Mouse (Mus musculus) kidney, postnatal 4 days (tissue): ENCODE results near the gene Clrn1.

Source experiments
- DNase-seq, 2 experiments: peaks; one replicate each; pipeline ENCODE4 v3.0.0; 2021; ENCODE audit warnings: mixed read lengths in 2 of 2

Clrn1 gene

DNA sequence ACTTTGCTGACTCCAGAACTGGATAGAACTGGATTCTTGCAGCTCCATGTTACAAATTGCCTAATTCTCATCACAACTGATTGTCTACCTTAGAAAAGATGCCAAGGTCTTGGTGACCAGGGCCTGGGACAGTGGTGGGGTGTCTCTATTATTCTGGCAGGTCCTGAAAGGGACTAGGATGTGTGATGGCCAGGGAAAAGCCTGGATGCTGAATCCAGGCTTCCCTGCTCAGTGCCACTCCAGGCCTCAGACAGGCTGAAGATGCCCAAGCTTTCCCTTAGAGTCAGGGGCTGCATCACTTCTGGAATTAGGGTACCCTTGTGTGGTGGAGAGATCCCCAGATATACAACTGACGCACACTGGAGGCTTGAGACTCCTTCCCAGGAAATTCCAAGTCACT is 55.2 kb downstream of the Clrn1 start:
- no peak for DNase-seq

DNA sequence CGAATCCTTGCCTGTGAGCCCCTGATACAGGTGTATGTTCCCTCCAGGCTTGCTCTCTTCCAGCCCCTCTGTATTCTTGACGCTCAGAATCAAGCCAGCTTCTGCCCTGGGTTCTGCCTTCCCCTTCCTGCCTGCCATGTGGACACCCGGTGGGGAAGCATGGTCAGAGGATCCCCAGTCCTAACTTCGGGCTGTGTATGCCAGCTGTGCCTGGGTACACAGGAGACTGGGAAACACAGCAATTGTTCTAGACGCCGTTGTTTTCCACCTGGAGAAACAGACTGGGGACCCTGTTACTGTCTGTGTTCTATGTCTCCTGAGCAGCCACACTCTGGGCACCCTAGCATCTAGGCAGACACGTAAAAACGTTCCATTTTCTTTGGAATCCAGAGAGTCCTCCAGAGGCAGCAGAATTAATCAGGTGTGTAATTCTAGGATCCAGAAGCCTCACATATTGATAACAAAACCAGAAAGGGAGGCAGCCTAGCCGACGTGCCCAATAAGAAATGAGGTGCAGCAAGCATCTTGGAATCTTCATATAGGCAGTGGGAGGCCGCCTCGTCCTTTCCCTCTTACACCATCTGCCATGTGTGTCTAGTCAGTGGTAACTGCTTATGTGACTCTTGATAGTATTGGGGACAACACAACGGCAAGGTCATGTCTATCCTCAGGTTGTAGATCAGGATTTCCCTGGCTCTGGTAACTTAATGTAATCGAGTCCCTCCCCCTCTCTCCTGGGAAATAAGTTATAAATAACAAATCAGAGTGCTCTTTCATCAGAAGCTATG is 56.6 kb downstream of the Clrn1 start:
- no peak for DNase-seq

DNA sequence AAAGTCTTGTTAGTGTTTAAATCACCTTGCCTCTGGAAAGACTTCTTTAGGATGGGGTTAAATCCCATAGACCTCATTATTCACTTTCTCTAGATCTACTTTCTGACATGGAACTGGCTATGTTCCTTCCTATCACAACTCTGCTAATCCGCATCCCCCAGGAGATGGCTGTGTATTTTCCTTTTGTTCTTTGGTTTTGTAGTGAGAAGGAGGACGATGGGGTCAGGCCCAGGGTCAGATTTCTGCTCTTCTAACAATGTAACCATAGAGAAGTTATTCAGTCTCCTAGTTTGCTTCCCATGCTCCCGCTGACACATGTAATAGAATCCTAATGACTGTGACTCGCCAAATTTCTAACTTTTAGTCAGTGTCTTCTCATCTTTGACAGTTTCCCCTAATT is 58.9 kb downstream of the Clrn1 start:
- no peak for DNase-seq

DNA sequence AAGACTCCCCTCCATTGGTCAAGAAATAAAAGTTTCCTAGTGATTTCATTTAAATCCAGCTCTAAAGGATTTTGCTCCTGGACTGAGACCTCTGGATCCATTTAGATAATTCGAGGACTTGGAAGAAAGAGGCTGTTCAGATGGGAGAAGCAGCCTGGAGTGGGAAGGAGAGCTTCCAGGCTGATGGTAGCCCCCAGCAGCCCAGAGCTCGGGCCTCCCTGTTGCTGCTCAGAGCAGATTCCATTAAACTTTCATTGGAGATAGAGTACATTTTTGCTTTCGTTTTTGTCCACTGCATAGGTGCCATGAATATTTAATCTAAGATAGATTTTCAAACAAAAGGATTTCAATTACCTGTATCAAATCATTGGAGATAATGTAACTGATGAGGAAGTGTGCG is 62.9 kb downstream of the Clrn1 start, which contains the start of gene Mindy4b-ps:
Mindy4b-ps (minus strand) TSS at position 101 of the 400 bp plus-strand sequence.
- no peak for DNase-seq

DNA sequence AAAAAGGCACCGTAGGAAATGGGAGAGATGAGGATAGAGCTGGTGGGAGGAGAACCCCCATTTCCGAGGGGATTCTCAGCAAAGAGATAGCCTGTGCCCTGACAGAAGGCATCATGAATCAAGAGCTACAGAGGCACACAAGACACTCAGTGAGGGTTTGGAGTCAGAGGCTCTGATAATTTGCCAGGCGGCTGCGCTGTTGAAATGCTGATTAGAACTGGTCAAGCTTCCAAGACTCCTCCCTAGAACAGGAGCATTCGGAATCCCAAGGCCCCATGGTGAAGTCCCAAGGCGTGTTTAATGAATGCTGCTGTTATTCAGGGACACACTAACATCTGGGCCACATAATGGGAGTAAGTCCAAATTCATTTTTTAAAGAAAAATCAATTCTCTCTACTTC is 67.8 kb downstream of the Clrn1 start:
- peak in 1 of 2 experiments; percentile 3 for DNase-seq

DNA sequence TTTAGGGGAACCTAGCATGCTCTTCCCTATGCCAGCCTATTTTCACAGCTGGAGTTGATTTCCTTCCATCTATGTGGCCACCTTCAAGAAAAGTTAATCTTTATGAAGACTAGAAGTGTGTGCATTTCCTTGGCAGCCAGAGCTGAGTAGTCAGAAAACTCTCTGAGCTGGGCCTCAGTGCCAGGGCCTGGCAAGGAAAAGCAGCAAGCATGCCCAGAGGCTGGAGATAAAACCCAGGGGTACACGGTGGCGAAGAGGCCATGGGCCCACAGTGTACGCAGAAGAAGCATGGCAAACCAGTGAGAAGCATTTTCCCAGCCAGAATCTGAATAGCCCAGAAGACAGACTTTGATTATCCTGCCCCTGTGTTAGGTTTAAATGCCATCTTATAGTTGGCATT is 70.9 kb downstream of the Clrn1 start:
- DNase-seq = no peak

DNA sequence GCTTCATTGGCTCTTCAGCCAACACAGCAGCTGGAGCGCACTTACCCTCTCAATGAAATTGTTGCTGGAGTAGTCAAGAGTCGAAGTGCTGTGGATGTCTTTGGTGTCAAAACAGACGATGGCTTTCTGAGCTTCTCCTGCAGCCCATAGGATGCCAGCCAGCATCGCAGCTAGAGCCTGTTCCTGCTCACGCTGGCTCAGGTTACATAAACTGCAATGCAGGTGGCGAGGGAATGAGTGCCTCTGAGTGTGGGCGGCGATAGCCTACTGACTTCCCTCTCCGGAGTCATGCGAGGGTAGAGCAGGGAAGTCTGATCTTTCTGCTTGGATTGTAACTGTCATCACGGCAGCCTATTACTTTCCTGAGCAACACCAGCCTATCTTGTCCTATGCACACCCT is 74.8 kb downstream of the Clrn1 start:
- DNase-seq = peak; percentile 8 to 27

DNA sequence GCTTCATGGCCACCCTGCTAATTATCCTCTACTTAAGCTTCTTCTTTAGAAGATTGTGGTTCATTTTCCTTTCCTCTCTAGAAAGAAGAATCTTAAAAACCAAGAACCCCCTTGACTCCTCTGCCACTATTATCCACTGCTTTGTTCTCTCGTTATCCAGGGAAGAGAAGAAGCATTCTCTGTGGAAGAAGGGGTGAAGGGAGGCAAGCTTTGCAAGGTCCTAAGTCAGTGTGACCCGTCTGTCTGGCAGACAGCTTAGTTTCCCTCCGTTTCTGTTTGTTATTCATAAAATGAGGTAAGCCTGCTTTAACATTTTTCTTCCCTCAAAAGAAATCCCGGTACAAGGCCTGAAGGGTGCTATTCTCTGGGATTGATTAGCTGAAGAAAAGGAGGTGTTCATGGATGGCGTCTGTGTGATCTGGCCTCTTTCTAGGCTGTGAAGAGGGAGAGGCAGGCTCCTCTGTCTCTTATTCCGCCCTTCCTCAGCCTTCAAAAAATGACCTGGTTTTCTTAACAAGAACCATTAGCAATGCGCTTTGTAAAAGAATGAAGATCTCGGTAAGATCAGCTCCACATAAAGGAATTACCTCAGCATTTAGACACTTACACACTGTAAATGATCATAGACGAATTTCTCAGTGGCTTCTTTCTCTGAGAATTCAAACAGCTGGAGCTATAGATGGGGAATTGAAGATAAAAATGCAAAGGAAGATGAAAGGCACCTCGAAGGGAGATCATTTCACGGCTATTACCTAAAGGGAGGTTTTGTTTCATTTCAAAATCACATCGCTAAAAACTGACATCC is 75.8 kb downstream of the Clrn1 start:
- no peak for DNase-seq

DNA sequence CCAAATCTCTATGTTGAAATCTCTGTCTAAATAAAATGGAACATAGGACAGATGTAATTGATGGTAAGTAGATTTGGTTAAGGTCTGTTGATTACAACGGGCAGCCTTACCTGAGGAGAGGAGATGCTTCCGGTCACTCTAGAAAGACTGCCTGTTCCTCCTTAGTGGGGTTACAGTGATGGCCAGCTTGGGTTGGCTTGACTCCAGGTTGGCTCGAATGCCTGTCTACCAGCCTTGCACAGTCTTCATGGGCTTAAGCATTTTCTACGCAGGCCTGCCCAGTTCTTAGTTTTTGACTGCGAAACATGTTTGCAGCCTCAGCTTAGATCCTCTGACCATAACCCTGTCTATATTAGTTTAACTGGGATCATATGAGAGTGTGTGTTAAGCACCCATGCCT is 76.5 kb downstream of the Clrn1 start:
- DNase-seq = no peak

DNA sequence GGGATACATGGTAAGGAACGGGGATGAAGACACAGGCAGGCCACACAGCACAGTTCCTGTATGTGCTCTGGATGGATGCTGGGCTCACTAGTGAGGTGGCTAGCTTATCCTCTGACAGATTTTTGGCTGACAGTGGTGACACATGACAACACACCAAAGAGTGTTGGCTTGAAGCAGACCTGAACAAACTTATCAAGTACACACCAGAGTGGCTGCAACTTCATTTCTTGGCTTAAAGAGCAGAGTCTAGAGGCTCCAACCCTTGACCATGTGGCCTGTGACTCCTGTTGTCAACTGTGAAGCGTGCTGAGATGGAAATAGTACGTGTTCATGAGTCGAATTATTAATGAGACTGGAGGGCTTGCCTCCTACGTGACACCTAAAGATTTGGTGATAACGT is 80.4 kb downstream of the Clrn1 start:
- no peak for DNase-seq

DNA sequence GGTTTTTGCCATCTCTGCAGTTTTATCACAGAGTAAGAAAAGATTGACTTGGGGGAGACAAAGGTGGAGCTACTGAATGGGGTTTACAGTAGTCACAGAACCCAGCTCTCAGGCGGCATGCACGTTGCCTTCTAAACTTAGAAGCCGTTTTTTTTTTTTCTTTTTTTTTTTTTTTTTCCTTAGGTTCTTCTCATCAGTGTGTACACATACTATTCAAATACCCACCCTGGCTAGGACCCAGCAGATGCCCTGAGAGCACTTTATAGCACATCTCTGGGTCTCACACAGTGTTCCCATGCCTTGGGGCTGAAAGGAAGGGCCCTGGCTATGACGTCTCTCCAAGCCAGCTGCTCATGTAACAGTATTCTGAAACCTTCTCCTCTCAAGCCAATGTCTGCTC is 86.5 kb downstream of the Clrn1 start:
- DNase-seq = no peak

DNA sequence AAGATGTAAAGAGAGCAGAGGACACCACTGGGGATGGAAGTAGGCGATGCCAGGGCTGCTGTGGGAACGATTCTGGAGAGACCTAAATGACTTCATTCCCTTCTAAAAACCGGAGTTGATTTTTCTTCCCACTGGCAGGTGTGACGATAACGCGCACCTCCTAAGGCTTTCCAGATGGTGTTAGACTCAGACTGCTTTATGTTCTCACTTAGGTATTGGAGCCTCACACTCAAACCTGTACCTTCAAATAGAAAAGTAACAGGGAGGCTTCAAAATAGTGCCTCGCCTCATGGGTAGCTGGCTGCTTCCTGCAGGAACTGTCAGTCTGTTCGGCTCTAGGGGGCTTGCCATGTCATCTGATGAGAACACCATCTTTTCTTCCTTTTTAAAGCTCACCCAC is 86.9 kb downstream of the Clrn1 start:
- DNase-seq = no peak
